Mouse (Mus musculus) C2C12 (cell line): ENCODE results near the gene Map3k1.

Experiments used
- CEBPB ChIP-seq: IDR thresholded peaks from one replicate; pipeline ENCODE4 v1.6.1; 2011; ENCODE audit warnings: low read depth, mild to moderate bottlenecking, control low read depth, moderate library complexity
- CTCF ChIP-seq: IDR thresholded peaks from one replicate; pipeline ENCODE4 v1.5.1; 2011; ENCODE audit not compliant: control insufficient read depth, insufficient read depth, insufficient read length
- FOSL1 ChIP-seq: IDR thresholded peaks from one replicate; pipeline ENCODE4 v1.8.0; 2011; ENCODE audit warnings: mild to moderate bottlenecking, low read length; ENCODE audit not compliant: poor library complexity, insufficient read depth, severe bottlenecking
- MAX ChIP-seq: IDR thresholded peaks from one replicate; pipeline ENCODE4 v1.6.1; 2011; ENCODE audit warnings: mild to moderate bottlenecking, control low read depth

DNA sequence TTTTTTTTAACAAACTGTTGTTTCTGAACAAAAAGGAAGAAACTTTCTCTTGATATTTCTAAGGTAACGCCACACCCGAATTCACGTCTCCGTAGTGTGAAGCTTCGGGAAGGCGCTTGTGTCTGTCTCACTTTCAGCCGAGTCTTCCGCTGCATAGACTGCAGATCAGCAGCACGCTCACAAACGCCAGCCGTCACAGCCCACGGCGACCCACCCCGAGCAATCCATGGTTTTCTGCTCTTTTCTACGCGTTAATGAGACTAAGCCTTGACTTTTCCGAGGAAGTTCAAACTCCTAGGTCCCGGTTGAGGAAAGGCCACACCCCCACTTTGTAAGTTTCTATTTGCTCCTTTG lies 84.0 kb downstream of the Map3k1 start:
- TF ChIP-seq CTCF = no peak
- no peak for TF ChIP-seq CEBPB
- no peak for TF ChIP-seq FOSL1
- no peak for TF ChIP-seq MAX
